Mouse (Mus musculus) left cerebral cortex, adult 2 months (tissue): ENCODE measurements around the gene Idua. TPM values are rescaled to one million over a fixed set of nuclear protein-coding genes. Genes with fewer than 3 reads are reported as not detected.
A peak's percentile ranks its signal among the peaks of the same experiment; 100 is the strongest.

Experiments used
- DNase-seq, 2 experiments: peaks; one replicate each; pipeline ENCODE4 v3.0.0; 2021 to 2022; ENCODE audit warnings: low spot score in 2 of 2, mixed read lengths in 1 of 2; ENCODE audit errors: extremely low spot score in 1 of 2
- H3K27ac ChIP-seq: fragments of 200-600 bp; 2 replicates; pipeline ENCODE4 v1.8.1; 2022
- H3K4me3 ChIP-seq: fragments of 200-600 bp; 2 replicates; pipeline ENCODE4 v1.8.1; 2022
- CTCF ChIP-seq: fragments of 200-600 bp; IDR thresholded peaks from 2 replicates; pipeline ENCODE4 v1.8.1; 2022; ENCODE audit warnings: antibody characterized with exemption, mild to moderate bottlenecking, moderate library complexity
- intact Hi-C: fragments of 180-260 bp; cut with DNase I; formaldehyde crosslinking; loops from one replicate; pipeline ENCODE4 v1.15.1; 2025
- total RNA-seq, 2 experiments: library from RNA; stranded (reverse); gene quantifications; 2 replicates each; pipeline ENCODE4 v1.2.3; 2021

The Idua gene
- total RNA-seq, 2 experiments from 2014 or later: 14.9 to 20.8 TPM

DNA sequence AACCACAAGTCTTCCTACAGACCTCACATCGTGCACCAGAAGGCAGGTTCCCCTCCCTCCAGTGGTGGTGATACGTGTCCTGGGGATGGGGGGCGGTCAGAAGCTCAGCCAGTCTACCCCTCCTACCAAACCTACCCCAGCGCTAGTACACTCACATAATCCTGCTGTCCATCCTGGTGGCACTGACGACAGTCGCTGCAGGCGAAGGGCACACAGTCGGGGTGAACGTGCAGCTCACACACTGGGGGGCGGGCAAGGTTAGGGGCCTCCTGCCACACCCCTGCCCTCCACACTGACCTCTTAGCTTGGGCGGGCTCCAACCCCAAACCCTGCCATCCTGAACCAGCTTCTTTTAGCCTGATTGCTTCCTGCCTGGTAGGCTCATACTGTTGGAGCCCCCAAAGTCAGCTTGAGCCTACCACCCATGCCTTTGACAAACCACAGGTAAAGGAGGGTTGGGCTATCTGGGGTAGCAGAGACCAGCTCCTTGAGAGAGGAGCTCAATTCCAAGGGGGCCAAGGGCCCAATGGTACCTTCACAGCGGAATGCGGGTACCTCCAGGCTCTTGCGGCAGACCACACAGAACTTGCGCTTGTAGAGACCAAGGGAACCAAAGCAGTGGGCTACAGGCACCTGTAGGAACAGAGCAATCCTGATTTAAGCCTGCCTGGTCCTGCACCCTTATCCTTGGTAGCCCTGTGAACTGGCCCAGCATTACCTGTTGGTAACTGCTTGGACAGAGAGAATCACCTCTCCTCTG, 4.1 kb upstream of the Idua start:
- Histone ChIP-seq H3K27ac (no peak overlapping the region), H3K4me3 (no peak overlapping the region)
- no peak for TF ChIP-seq CTCF
- no peak for DNase-seq
- intact Hi-C loops: loop anchor here (10.0 kb wide), 1 partner anchor 1449 kb away; the partner anchor contains the start of gene Gtpbp6

DNA sequence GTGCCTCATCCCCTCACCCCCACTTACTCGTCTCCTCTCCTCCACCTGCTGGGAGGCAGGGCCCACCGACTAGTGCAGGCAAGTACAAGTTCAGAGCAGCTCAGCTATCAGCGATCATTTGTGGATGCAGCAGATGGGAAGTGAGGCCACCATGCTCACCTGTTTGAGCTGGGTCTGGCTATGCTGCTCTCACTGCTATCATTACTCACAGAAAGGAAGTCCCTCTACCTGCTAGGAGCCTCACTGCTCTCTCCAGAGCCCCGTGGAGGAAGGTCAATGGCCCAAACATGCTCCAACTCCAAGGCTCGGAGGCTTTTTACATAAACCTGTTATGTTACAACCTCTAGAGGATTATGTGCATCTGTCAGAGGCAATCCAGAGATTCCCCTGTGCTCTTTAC, 2.7 kb upstream of the Idua start:
- no peak for TF ChIP-seq CTCF
- no peak for DNase-seq
- intact Hi-C loops: loop anchor here (10.0 kb wide), 1 partner anchor 1447 kb away; the partner anchor contains the start of gene Gtpbp6
- no peak overlapping the region for H3K27ac ChIP-seq
- H3K4me3 ChIP-seq: no peak overlapping the region

- Histone ChIP-seq H3K4me3 (no peak overlapping the region), H3K27ac (no peak overlapping the region)
- no peak for TF ChIP-seq CTCF
- intact Hi-C loops: loop anchor here (10.0 kb wide), 1 partner anchor 1446 kb away; the partner anchor contains the start of gene Gtpbp6
- no peak for DNase-seq
Observed at GRCm38 (mm10) chr5:108658611-108659010, 1.5 kb upstream of the Idua start.

- peak; percentile 90 to 93 for DNase-seq
- TF ChIP-seq CTCF: no peak
- Histone ChIP-seq H3K27ac (peak overlapping the region; percentile 88), H3K4me3 (peak overlapping the region; percentile 82)
- intact Hi-C loops: loop anchor here (10.0 kb wide), 1 partner anchor 526 kb away; the partner anchor contains the start of genes Ccdc18 and Tmed5
Observed at GRCm38 (mm10) chr5:108660632-108661268, 619 bp downstream of the Idua start.

GRCm38 (mm10) chr5:108662772-108663171, 2.6 kb downstream of the Idua start:
- intact Hi-C loops: loop anchor here (10.0 kb wide), 1 partner anchor 528 kb away; the partner anchor contains the start of genes Ccdc18 and Tmed5
- no peak overlapping the region for H3K4me3 ChIP-seq
- DNase-seq: no peak
- no peak for TF ChIP-seq CTCF
- no peak overlapping the region for H3K27ac ChIP-seq

GRCm38 (mm10) chr5:108665066-108665465, 4.9 kb downstream of the Idua start:
- no peak for TF ChIP-seq CTCF
- Histone ChIP-seq H3K27ac (no peak overlapping the region), H3K4me3 (no peak overlapping the region)
- intact Hi-C loops: loop anchor here (5.0 to 10.0 kb wide), 2 partner anchors 233 to 530 kb away; partner anchors contain the start of genes Atp5k, Ccdc18 and Tmed5
- DNase-seq: no peak

GRCm38 (mm10) chr5:108667370-108667769, 7.2 kb downstream of the Idua start:
- TF ChIP-seq CTCF: peak; percentile 12; the same call in 1 of the 2 replicates
- H3K27ac ChIP-seq: no peak overlapping the region
- intact Hi-C loops: loop anchor here (5.0 to 10.0 kb wide), 2 partner anchors 235 to 533 kb away; partner anchors contain the start of genes Atp5k, Ccdc18 and Tmed5
- no peak overlapping the region for H3K4me3 ChIP-seq
- no peak for DNase-seq

DNA sequence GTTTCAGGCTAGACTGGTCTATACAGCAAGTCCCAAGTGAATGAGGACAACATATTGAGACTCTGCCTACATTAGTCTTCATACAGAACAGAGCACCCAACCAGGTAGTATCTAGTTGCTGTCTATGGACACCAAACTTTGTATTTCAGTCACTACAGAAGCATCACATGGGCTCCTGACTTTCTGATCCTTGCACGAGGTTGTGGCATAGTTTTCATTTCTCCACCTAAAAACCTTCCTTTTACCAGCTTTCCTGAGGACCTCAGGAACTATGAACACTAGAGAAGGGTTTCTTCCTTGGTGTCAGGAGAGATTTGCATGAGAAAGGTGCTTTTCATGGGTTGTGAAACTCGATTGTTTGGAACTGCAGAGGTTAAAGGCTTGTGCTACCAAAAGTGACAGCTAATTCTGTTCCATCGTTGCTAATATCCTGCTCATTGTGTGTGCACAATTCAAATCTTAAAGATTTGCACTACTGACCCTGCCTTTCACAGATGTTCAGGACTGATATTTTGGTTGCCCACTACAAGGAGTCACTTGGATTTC, 8.3 kb downstream of the Idua start:
- no peak for TF ChIP-seq CTCF
- Histone ChIP-seq H3K4me3 (peak overlapping the region; percentile 54), H3K27ac (peak overlapping the region; percentile 99)
- no peak for DNase-seq
- intact Hi-C loops: loop anchor here (5.0 to 10.0 kb wide), 2 partner anchors 236 to 534 kb away; partner anchors contain the start of genes Atp5k, Ccdc18 and Tmed5

DNA sequence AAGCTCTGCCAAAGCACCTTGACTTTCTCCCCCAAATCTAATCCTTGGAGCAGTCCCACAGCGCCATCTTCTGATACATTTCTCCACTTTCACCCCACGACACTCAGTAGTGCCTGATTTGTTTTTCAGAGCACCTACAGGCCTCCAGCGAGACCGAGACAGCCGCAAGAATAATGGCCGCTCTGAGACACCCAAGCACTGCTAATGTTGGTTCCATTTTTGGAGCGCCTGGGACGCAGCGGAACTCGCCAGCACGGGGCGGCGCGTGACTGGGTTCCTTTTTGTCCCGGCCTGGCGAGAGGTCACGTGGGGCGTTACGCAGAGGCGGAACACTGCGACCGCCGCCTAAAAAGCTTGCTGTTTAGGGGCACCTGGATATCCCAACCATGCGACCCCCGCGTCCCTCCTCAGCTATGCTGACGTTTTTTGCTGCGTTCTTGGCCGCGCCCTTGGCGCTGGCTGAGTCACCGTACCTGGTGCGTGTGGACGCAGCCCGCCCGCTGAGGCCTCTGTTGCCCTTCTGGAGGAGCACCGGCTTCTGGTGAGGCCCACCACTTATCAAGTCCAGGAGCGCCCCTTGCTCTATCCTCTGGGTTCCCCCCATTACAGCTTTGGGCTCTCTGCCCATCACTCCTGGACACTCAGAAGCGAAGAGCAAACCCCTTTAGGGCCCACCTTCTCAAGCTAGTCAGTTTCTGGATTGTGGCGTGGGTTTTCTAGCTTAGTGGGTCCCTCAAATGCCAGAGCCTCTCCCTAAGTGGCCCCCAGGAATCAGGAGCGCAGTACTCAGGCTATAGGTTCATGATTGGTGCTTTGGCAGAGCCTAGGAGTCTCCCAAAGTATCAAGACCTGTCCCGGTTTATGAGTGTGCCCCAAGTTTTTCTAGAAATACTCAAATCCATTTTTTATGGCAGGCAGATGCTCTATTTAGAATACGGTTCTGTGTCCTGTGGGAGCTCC, 9.1 kb downstream of the Idua start, which contains the start of gene Dgkq:
TSS of gene Dgkq (minus strand) at position 696 of the 960 bp plus-strand sequence.
- H3K27ac ChIP-seq: peak within 1 kb of the TSS; percentile 99
- peak; percentile 86 to 88 for DNase-seq
- intact Hi-C loops: loop anchor here (5.0 to 10.0 kb wide), 2 partner anchors 237 to 534 kb away; partner anchors contain the start of genes Atp5k, Ccdc18 and Tmed5
- peak within 1 kb of the TSS; percentile 54 for H3K4me3 ChIP-seq
- TF ChIP-seq CTCF: peak; percentile 68

DNA sequence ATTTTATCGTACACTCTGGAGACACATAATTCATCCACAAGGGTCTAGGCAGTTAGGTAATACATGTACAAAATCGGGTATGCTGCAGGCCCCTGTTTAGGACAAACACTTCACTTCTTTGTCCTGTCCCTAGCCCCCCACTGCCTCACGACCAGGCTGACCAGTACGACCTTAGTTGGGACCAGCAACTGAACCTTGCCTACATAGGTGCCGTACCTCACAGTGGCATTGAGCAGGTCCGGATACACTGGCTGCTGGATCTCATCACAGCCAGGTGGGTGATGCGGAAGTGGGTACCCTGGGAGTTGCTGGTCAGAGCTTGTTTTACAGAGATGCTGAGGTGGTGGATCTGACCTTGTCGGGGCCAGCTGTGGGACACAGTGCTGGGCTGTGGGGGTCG, 9.9 kb downstream of the Idua start:
- TF ChIP-seq CTCF: no peak
- DNase-seq: no peak
- intact Hi-C loops: loop anchor here (2.0 to 10.0 kb wide), 3 partner anchors 57 to 535 kb away; partner anchors contain the start of genes Atp5k, Ccdc18 and Tmed5
- peak overlapping the region; percentile 54 for H3K4me3 ChIP-seq
- H3K27ac ChIP-seq: peak overlapping the region; percentile 99
